Comparison of ENCODE assay signal across 16 mouse cellular contexts in the genomic region with DNA sequence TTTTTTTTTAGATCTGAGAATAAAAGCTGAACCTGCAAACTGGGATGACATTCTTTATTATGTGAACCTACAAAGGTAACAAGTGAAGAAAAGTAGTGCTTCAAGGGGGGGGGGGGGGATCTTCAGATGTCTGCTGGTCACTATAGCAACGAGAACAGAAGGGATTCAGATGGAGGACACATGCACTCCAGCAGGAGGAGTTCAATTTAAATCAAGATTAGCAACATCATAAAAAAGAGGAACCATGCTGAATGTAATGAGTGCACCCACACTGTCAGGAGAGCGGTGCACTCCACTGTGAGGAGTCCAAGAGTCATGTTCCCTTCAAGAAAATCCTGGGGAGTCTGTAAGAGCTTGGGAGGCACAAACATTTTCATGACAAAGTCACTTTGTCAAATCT.
DNase-seq lines count a peak whose midpoint lies in the region; ATAC-seq lines count a peak whose summit lies in the region.
"Had no signal": no experiment of that assay in that cellular context is flagged by ENCODE, and none has a peak within 500 bp of the region (broad histone marks: within the 10 kb centered on the region; RNA-seq: fewer than 3 reads in every experiment).

No protein-coding gene starts in this region.

- H3K9me3 ChIP-seq in forebrain, embryonic 14.5 days (replicated peaks; ENCODE audit: control insufficient read depth, low read length), result no peaks in the 10 kb centered on the region
- no peaks in the 10 kb centered on the region for H3K9me3 ChIP-seq in midbrain, embryonic 14.5 days (ENCODE audit: control insufficient read depth, low read length)
- H3K9me3 ChIP-seq in embryonic facial prominence, embryonic 10.5 days, result no peaks in the 10 kb centered on the region
- H3K9me3 ChIP-seq: liver, embryonic 13.5 days; stomach, embryonic 15.5 days had no signal

- intact Hi-C loops in left cerebral cortex, postnatal 36 days (cut with DNase I), result no loop called here

- DNase-seq in embryo, embryonic 10 days (ENCODE audit: low spot score), result peak; percentile 9
- no peak for DNase-seq in embryo, embryonic 9.5 days (ENCODE audit: extremely low spot score)
- DNase-seq in left cerebral cortex, postnatal 36 days (ENCODE audit: low spot score in 2 of 2), result peak; percentile 9 to 10
- DNase-seq in left cerebral cortex, adult 8-10 months (ENCODE audit: low spot score in 2 of 2), result no peak
- peak; percentile 22 for DNase-seq in forebrain, embryonic 14.5 days (ENCODE audit: low spot score)
- DNase-seq in midbrain, embryonic 14.5 days, result peak; percentile 19
- DNase-seq in kidney, adult 11 months, result no peak
- DNase-seq in embryonic facial prominence, embryonic 10.5 days (ENCODE audit: low spot score), result no peak
- DNase-seq: cerebellum, adult 8-10 months; kidney, adult 8-10 months; liver, embryonic 13.5 days; thymus, postnatal 36 days had no signal

- H3K36me3 ChIP-seq in forebrain, embryonic 14.5 days (ENCODE audit: control insufficient read depth, insufficient read depth, low read length), result no peaks in the 10 kb centered on the region
- H3K36me3 ChIP-seq in midbrain, embryonic 14.5 days (ENCODE audit: control insufficient read depth, insufficient read depth, low read length), result no peaks in the 10 kb centered on the region
- no peaks in the 10 kb centered on the region for H3K36me3 ChIP-seq in embryonic facial prominence, embryonic 10.5 days (replicated peaks)
- H3K36me3 ChIP-seq: liver, embryonic 13.5 days; stomach, embryonic 15.5 days had no signal

- no peak overlapping the region for H3K27ac ChIP-seq in forebrain, embryonic 14.5 days (ENCODE audit: low read depth, low read length)
- H3K27ac ChIP-seq in midbrain, embryonic 14.5 days (replicated peaks; ENCODE audit: low read depth, low read length), result no peak overlapping the region
- H3K27ac ChIP-seq in embryonic facial prominence, embryonic 10.5 days (replicated peaks), result no peak overlapping the region
- H3K27ac ChIP-seq: hindbrain, embryonic 14.5 days; liver, embryonic 13.5 days; stomach, embryonic 15.5 days had no signal

- H3K4me1 ChIP-seq in forebrain, embryonic 14.5 days (ENCODE audit: control insufficient read depth, insufficient read depth, low read length), result no peaks in the 10 kb centered on the region
- H3K4me1 ChIP-seq in midbrain, embryonic 14.5 days (ENCODE audit: control insufficient read depth, insufficient read depth, low read length), result no peaks in the 10 kb centered on the region; the same call in 1 of the 2 replicates
- H3K4me1 ChIP-seq in embryonic facial prominence, embryonic 10.5 days, result no peaks in the 10 kb centered on the region
- H3K4me1 ChIP-seq: liver, embryonic 13.5 days; stomach, embryonic 15.5 days had no signal

- 46% methylated on average over 2 of the region's 2 CpGs for WGBS in forebrain, embryonic 14.5 days
- WGBS in midbrain, embryonic 14.5 days, result 24% methylated on average over 2 of the region's 2 CpGs
- 61% methylated on average over 2 of the region's 2 CpGs for WGBS in embryonic facial prominence, embryonic 10.5 days

- no peak overlapping the region for H3K4me3 ChIP-seq in forebrain, embryonic 14.5 days (ENCODE audit: low read depth, low read length)
- no peak overlapping the region for H3K4me3 ChIP-seq in midbrain, embryonic 14.5 days (replicated peaks; ENCODE audit: low read depth, low read length)
- H3K4me3 ChIP-seq in embryonic facial prominence, embryonic 10.5 days, result no peak overlapping the region
- H3K4me3 ChIP-seq: liver, embryonic 13.5 days; stomach, embryonic 15.5 days had no signal

- no peak overlapping the region for H3K4me2 ChIP-seq in forebrain, embryonic 14.5 days (ENCODE audit: low read length)
- no peak overlapping the region for H3K4me2 ChIP-seq in midbrain, embryonic 14.5 days (ENCODE audit: low read length)
- H3K4me2 ChIP-seq: hindbrain, embryonic 14.5 days; liver, embryonic 13.5 days; stomach, embryonic 15.5 days had no signal

- H3K9ac ChIP-seq in forebrain, embryonic 14.5 days (ENCODE audit: low read length), result no peak overlapping the region
- H3K9ac ChIP-seq in midbrain, embryonic 14.5 days (replicated peaks; ENCODE audit: low read length), result no peak overlapping the region
- H3K9ac ChIP-seq: hindbrain, embryonic 14.5 days; liver, embryonic 13.5 days; stomach, embryonic 15.5 days had no signal

- H3K27me3 ChIP-seq in forebrain, embryonic 14.5 days (replicated peaks; ENCODE audit: control insufficient read depth, insufficient read depth, low read length), result no peaks in the 10 kb centered on the region
- H3K27me3 ChIP-seq in midbrain, embryonic 14.5 days (ENCODE audit: control insufficient read depth, insufficient read depth, low read length), result no peaks in the 10 kb centered on the region
- no peaks in the 10 kb centered on the region for H3K27me3 ChIP-seq in embryonic facial prominence, embryonic 10.5 days (replicated peaks; ENCODE audit: low read depth, poor library complexity, severe bottlenecking)
- H3K27me3 ChIP-seq: CH12.LX; liver, embryonic 13.5 days; stomach, embryonic 15.5 days had no signal

- ATAC-seq in forebrain, embryonic 14.5 days, result 0 out of 2 replicates have a peak, but pooled peaks have one; percentile 44
- ATAC-seq in midbrain, embryonic 14.5 days (ENCODE audit: low FRiP score, low TSS enrichment), result peak; percentile 20; the same call in 1 of the 2 replicates
- ATAC-seq: lung, postnatal 0 days had no signal

Comparison
In these comparisons a context has a peak if more than half of its experiments do, and no peak if none do; other contexts are left out.
1. DNase-seq: peak in embryo, embryonic 10 days (single experiment), left cerebral cortex, postnatal 36 days (2 of 2), forebrain, embryonic 14.5 days (single experiment) and midbrain, embryonic 14.5 days (single experiment); none in embryo, embryonic 9.5 days (single experiment), left cerebral cortex, adult 8-10 months (0 of 2), kidney, adult 11 months (single experiment) and embryonic facial prominence, embryonic 10.5 days (single experiment).